Mouse (Mus musculus): ENCODE measurements around the gene 1700028J19Rik. TPM values are rescaled to one million over a fixed set of nuclear protein-coding genes. Genes with fewer than 3 reads are reported as not detected.
"Not testable (repeated sequence)": the region's sequence is repeated elsewhere in the genome, so short reads cannot be mapped to it uniquely, and the experiment has no call there.

The 1700028J19Rik gene
- polyA plus RNA-seq, 1 experiment from 2014 or later, result 0.33 TPM

GRCm38 (mm10) chr7:44239913-44240312, 6.6 kb downstream of the 1700028J19Rik start:
- WGBS (ENCODE audit: missing documents), result 59% methylated on average over 2 of the region's 2 CpGs
- no peaks in the 10 kb centered on the region for H3K79me2 ChIP-seq (ENCODE audit: inconsistent target)
- H3K27ac ChIP-seq, result no peak overlapping the region
- H3K36me3 ChIP-seq (ENCODE audit: inconsistent target), result no peaks in the 10 kb centered on the region
- H3K4me3 ChIP-seq (ENCODE audit: inconsistent target), result no peak overlapping the region

GRCm38 (mm10) chr7:44235909-44236308, 10.6 kb downstream of the 1700028J19Rik start, which contains the start of gene Gm36864:
Gm36864 (plus strand) TSS chr7:44236177.
- no peaks in the 10 kb centered on the region for H3K36me3 ChIP-seq (ENCODE audit: inconsistent target)
- no peaks in the 10 kb centered on the region for H3K79me2 ChIP-seq (ENCODE audit: inconsistent target)
- no peak within 1 kb of the TSS for H3K27ac ChIP-seq
- WGBS (ENCODE audit: missing documents), result 60% methylated on average over 2 of the region's 3 CpGs
- H3K4me3 ChIP-seq (ENCODE audit: inconsistent target), result no peak within 1 kb of the TSS

DNA sequence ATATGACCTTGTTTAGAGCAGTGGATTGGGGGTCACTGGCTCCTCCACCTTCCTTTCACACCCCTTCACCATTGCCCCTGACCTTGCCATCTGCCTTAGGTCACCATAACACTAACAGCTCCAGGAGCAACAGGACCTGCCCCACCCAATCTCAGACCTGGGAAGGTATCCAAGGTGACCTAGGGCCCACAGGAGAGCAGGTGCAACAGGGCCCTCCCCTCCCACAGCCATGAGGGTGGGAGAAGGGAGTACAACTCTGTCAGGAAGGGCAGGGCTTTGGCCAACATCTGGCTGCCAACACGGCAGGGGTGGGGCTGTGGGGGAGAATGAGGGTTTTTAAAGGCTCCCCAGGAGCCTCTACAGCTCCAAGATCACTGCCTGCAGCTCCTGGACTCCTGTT, 21.4 kb downstream of the 1700028J19Rik start, which contains the start of gene Klk1:
Gene Klk1, plus strand, starts transcription at position 285 of the 400 bp plus-strand sequence.
- no peaks in the 10 kb centered on the region for H3K79me2 ChIP-seq (ENCODE audit: inconsistent target)
- 38% methylated on average over 1 of the region's 1 CpGs for WGBS (ENCODE audit: missing documents)

DNA sequence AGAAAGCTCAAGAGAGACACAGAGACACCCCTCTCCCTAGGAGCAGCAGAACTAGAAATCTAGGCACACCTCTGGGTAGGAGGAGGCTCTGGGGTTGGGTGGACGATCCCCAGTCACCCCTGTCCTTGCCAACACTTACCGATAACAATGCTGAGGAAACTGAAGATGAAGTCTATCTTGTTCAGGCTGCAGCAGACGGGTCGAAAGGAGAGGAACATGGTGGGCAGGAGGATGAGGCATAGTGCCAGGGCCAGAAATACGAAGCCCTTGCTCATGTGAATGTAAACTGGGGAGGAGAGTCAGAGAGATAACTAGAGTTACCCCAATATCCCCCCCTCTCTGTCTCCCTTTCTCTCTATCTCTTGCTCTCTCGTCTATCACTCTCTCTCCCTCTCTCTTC, 24.2 kb downstream of the 1700028J19Rik start:
- WGBS (ENCODE audit: missing documents), result 87% methylated on average over 6 of the region's 6 CpGs
- H3K79me2 ChIP-seq (ENCODE audit: inconsistent target); H3K27ac ChIP-seq; H3K36me3 ChIP-seq (ENCODE audit: inconsistent target); H3K4me3 ChIP-seq (ENCODE audit: inconsistent target): not testable (repeated sequence)

More for the DNA sequence above, 21.4 kb downstream of the 1700028J19Rik start, which contains the start of gene Klk1:
- H3K27ac ChIP-seq, result no peak within 1 kb of the TSS
- H3K4me3 ChIP-seq (ENCODE audit: inconsistent target), result no peak within 1 kb of the TSS
- H3K36me3 ChIP-seq (ENCODE audit: inconsistent target), result no peaks in the 10 kb centered on the region

- H3K27ac ChIP-seq; H3K79me2 ChIP-seq (ENCODE audit: inconsistent target); H3K36me3 ChIP-seq (ENCODE audit: inconsistent target); H3K4me3 ChIP-seq (ENCODE audit: inconsistent target): not testable (repeated sequence)
- WGBS (ENCODE audit: missing documents), result 65% methylated on average over 4 of the region's 10 CpGs
Observed at GRCm38 (mm10) chr7:44221601-44222000, 24.9 kb downstream of the 1700028J19Rik start.

- no peaks in the 10 kb centered on the region for H3K36me3 ChIP-seq (ENCODE audit: inconsistent target)
- H3K27ac ChIP-seq, result no peak within 1 kb of the TSS
- WGBS (ENCODE audit: missing documents), result 90% methylated on average over 1 of the region's 1 CpGs
- H3K4me3 ChIP-seq (ENCODE audit: inconsistent target), result no peak within 1 kb of the TSS
- no peaks in the 10 kb centered on the region for H3K79me2 ChIP-seq (ENCODE audit: inconsistent target)
Observed at GRCm38 (mm10) chr7:44215645-44216044, 30.9 kb downstream of the 1700028J19Rik start, which contains the start of gene Klk1b5. Klk1b5 (plus strand) TSS chr7:44215945.

DNA sequence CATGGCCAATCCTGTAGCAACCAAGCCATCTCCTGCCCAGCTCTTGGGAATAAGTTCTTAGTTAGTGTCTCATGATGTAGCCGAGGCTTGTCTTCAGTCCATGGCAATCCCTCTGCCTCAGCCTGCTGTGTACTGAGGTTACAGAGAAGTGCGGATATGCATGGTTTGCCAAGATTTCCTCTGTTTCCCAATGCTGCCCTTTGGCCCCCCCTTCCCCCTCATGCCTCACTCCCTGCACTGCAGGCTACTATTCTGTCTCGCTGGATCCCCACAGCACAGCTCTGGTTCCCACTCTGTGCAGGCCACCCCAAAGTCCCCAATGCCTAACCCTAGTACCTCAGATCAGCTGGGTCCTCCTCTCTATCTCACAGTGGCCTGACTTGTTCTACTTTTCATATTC, 38.2 kb downstream of the 1700028J19Rik start:
- no peak overlapping the region for H3K27ac ChIP-seq
- H3K79me2 ChIP-seq (ENCODE audit: inconsistent target), result no peaks in the 10 kb centered on the region
- no peak overlapping the region for H3K4me3 ChIP-seq (ENCODE audit: inconsistent target)
- WGBS (ENCODE audit: missing documents), result 83% methylated on average over 3 of the region's 3 CpGs
- no peaks in the 10 kb centered on the region for H3K36me3 ChIP-seq (ENCODE audit: inconsistent target)

- H3K36me3 ChIP-seq (ENCODE audit: inconsistent target); H3K4me3 ChIP-seq (ENCODE audit: inconsistent target); H3K27ac ChIP-seq; H3K79me2 ChIP-seq (ENCODE audit: inconsistent target): not testable (repeated sequence)
- WGBS (ENCODE audit: missing documents), result 30% methylated on average over 3 of the region's 3 CpGs
Observed at GRCm38 (mm10) chr7:44207135-44207534, 39.4 kb downstream of the 1700028J19Rik start, which contains the start of gene Klk1b4. Klk1b4 (plus strand) TSS chr7:44207435.

DNA sequence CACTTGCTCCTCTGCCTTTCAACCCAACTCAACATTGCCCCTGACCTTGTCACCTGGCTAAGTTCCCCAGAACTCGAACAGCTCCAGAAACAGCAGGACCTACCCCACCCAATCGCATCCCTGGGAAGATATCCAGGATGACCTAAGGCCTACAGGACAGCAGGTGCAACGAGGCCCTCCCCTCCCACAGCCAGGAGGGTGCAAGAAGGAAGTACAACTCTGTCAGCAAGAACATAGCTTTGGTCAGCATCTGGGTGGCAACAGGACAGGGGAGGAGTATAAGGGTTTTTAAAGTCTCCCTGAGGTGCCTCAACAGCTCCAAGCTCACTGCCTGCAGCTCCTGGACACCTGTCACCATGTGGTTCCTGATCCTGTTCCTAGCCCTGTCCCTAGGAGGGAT, 48.6 kb downstream of the 1700028J19Rik start, which contains the start of gene Klk1b3:
Gene Klk1b3, plus strand, starts transcription at position 301 of the 400 bp plus-strand sequence.
- Histone ChIP-seq H3K79me2 (ENCODE audit: inconsistent target) (no peaks in the 10 kb centered on the region), H3K36me3 (ENCODE audit: inconsistent target) (no peaks in the 10 kb centered on the region)
- WGBS (ENCODE audit: missing documents), result 66% methylated on average over 3 of the region's 3 CpGs

DNA sequence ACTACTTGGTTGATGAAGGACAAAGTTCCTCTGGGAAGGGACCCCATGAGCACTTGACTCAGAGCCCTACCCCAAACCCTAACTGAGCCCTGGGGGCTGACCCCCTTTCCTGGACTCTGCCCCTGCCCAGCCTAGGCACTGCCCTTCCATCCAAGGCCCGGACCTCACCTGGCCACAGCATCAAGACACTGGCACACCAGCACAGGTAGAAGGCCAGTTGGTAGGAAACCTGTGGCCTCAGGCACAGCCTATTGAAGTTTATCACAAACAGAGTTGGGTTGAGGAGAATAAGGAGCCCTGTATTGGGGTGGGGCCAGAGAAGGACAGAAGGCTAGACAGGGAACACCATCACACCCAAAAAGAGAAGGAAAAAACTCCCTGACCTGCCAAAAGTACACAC, 53.0 kb downstream of the 1700028J19Rik start:
- H3K27ac ChIP-seq; H3K79me2 ChIP-seq (ENCODE audit: inconsistent target); H3K4me3 ChIP-seq (ENCODE audit: inconsistent target); H3K36me3 ChIP-seq (ENCODE audit: inconsistent target): not testable (repeated sequence)
- WGBS (ENCODE audit: missing documents), result 92% methylated on average over 1 of the region's 1 CpGs

More for the DNA sequence above, 48.6 kb downstream of the 1700028J19Rik start, which contains the start of gene Klk1b3:
- H3K4me3 ChIP-seq (ENCODE audit: inconsistent target), result no peak within 1 kb of the TSS
- no peak within 1 kb of the TSS for H3K27ac ChIP-seq

DNA sequence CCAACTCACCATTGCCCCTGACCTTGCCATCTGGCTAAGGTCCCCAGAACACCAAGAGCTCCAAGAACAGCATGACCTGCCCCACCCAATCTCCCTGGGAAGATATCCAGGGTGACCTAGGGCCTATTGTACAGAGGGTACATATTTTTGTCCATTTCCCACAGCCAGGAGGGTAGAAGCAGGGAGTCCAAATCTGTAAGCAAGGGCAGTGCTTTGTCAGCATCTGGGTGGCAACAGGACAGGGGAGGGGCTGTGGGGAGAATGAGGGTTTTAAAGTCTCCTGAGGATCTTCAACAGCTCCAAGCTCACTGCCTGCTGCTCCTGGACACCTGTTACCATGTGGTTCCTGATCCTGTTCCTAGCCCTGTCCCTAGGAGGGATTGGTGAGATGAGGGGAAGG, 58.6 kb downstream of the 1700028J19Rik start, which contains the start of gene Klk1b24:
Gene Klk1b24, plus strand, starts transcription at position 301 of the 400 bp plus-strand sequence.
- H3K4me3 ChIP-seq (ENCODE audit: inconsistent target); H3K27ac ChIP-seq; H3K79me2 ChIP-seq (ENCODE audit: inconsistent target); H3K36me3 ChIP-seq (ENCODE audit: inconsistent target): not testable (repeated sequence)

- not testable (repeated sequence) for H3K27ac ChIP-seq; H3K36me3 ChIP-seq (ENCODE audit: inconsistent target); H3K79me2 ChIP-seq (ENCODE audit: inconsistent target); H3K4me3 ChIP-seq (ENCODE audit: inconsistent target)
- 82% methylated on average over 8 of the region's 8 CpGs for WGBS (ENCODE audit: missing documents)
Observed at GRCm38 (mm10) chr7:44186516-44186915, 60.0 kb downstream of the 1700028J19Rik start.

Other genes starting within 250 kb of the 1700028J19Rik start
- not detected in 3 replicates for gene Klk1b26, start 234.5 kb downstream of the 1700028J19Rik start, polyA plus RNA-seq (2018)
- 0.66 to 0.87 TPM in 2 of 3 replicates, not detected in the other for gene Klk1b27, start 194.4 kb downstream of the 1700028J19Rik start, polyA plus RNA-seq (2018)
- not detected in 3 replicates for gene Klk1b21, start 144.4 kb downstream of the 1700028J19Rik start, polyA plus RNA-seq (2018)
- gene Klk1b22, start 134.0 kb downstream of the 1700028J19Rik start, polyA plus RNA-seq (2018), result not detected in 3 replicates
- not detected in 3 replicates for gene Klk1b16, start 109.9 kb downstream of the 1700028J19Rik start, polyA plus RNA-seq (2018)
- gene Klk1b24, start 58.5 kb downstream of the 1700028J19Rik start, polyA plus RNA-seq (2018), result not detected in 3 replicates
- gene Klk1b3, start 48.5 kb downstream of the 1700028J19Rik start, polyA plus RNA-seq (2018), result not detected in 3 replicates
- gene Klk1b4, start 39.3 kb downstream of the 1700028J19Rik start, polyA plus RNA-seq (2018), result not detected in 3 replicates
- gene Klk1b5, start 30.8 kb downstream of the 1700028J19Rik start, polyA plus RNA-seq (2018), result not detected in 3 replicates
- 0.30 TPM in 1 of 3 replicates, not detected in the others for gene Klk1, start 21.3 kb downstream of the 1700028J19Rik start, polyA plus RNA-seq (2018)
- not detected in 3 replicates for gene Gm36864, start 10.5 kb downstream of the 1700028J19Rik start, polyA plus RNA-seq (2018)
- 11.6 to 24.3 TPM (median 20.5 TPM) in 3 replicates for gene 2410002F23Rik, start within 50 bp of the 1700028J19Rik start, polyA plus RNA-seq (2018)
- not detected in 3 replicates for gene Acp4, start 10.7 kb upstream of the 1700028J19Rik start, polyA plus RNA-seq (2018)
- not detected in 3 replicates for gene Gm15517, start 14.8 kb upstream of the 1700028J19Rik start, polyA plus RNA-seq (2018)
- gene Clec11a, start 60.2 kb upstream of the 1700028J19Rik start, polyA plus RNA-seq (2018), result 0.06 to 0.12 TPM (median 0.09 TPM) in 3 replicates
- 0.02 TPM in 1 of 3 replicates, not detected in the others for gene Shank1, start 63.6 kb upstream of the 1700028J19Rik start, polyA plus RNA-seq (2018)
- gene Syt3, start 137.4 kb upstream of the 1700028J19Rik start, polyA plus RNA-seq (2018), result 0.11 TPM in 1 of 3 replicates, not detected in the others
- 0.16 TPM in 1 of 3 replicates, not detected in the others for gene 1700008O03Rik, start 139.1 kb upstream of the 1700028J19Rik start, polyA plus RNA-seq (2018)
- gene Lrrc4b, start 182.3 kb upstream of the 1700028J19Rik start, polyA plus RNA-seq (2018), result not detected in 3 replicates
- not detected in 3 replicates for gene Aspdh, start 218.7 kb upstream of the 1700028J19Rik start, polyA plus RNA-seq (2018)
- 12.5 to 32.1 TPM (median 31.4 TPM) in 3 replicates for gene Josd2, start 221.3 kb upstream of the 1700028J19Rik start, polyA plus RNA-seq (2018)
- gene Emc10, start 249.8 kb upstream of the 1700028J19Rik start, polyA plus RNA-seq (2018), result 35.5 to 51.7 TPM (median 46.2 TPM) in 3 replicates
- gene Fam71e1, start 249.9 kb upstream of the 1700028J19Rik start, polyA plus RNA-seq (2018), result 0.89 to 1.5 TPM (median 0.99 TPM) in 3 replicates

Measured in macrophage (primary cell).